Mouse (Mus musculus) heart, postnatal 4 days (tissue): ENCODE results near the gene Rbfox1. TPM values are rescaled to one million over a fixed set of nuclear protein-coding genes. Genes with fewer than 3 reads are reported as not detected.

Experiments
- DNase-seq: peaks from one replicate; pipeline ENCODE4 v3.0.0; 2021
- total RNA-seq, 2 experiments: library from RNA; stranded (reverse); gene quantifications; 2 replicates each; pipeline ENCODE4 v1.2.3; 2021

The Rbfox1 gene
- total RNA-seq, 2 experiments from 2014 or later = 22.3 to 24.5 TPM

- peak; percentile 12 for DNase-seq
Measured at GRCm38 (mm10) chr16:7040691-7041090, 1155.5 kb downstream of the Rbfox1 start.

DNA sequence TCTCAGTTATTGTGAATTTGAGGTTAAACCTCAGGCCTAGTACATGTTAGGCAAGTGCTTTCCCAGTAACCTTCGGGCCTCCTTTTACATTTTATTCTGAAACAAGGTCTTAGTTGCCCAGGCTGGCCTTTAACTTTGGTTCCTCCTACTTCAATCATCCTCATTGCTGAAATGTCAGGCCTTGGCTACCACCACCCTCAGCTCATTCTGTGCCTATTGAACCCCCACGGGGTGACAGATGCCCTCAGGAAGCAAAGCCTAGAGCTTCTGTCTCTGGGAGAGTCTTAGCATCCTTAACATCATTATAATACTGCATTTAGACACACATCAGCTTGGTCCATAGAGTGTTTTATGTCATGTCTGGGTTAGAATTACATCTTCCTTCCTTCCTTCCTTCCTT lies 1162.3 kb downstream of the Rbfox1 start:
- DNase-seq = no peak

DNA sequence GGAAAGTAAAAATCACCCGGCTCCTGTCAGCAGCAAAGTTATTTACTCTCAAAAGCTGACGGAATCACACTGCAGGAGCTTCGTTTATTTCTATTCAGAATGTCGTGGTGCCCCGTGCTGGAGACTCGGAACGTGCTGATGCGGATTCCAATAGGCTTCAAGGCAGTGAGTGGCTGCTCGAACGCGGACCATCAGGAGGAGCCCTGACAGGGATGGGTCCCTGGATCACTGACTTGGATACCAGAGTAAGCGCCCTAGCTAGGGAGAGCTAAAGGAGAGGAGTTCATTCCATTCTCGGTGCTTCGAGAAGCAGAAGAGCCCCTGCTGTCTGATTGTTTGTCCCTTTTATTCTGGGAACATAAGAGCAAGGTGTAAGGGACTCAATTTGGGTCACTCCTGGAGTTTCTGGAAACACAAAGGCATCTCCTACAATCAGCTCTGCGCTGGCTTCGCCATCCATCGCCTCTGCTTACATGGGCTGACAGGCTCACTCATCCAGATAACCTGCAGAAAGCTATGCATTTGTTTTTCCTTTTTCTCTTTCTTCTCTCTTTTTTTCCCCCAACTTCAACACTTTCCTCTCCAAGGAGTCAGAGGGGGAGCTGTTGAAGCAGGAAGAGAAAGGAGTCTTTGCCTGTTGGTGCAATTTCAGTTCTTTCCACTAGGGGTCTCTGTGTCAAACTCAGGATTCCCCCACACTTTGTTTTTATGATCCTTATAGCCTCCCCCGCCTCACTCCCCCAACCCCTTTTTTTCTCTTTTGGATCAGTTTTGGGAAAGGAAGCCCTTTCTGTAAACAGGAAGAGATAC lies 1164.2 kb downstream of the Rbfox1 start:
- DNase-seq = peak; percentile 56

DNA sequence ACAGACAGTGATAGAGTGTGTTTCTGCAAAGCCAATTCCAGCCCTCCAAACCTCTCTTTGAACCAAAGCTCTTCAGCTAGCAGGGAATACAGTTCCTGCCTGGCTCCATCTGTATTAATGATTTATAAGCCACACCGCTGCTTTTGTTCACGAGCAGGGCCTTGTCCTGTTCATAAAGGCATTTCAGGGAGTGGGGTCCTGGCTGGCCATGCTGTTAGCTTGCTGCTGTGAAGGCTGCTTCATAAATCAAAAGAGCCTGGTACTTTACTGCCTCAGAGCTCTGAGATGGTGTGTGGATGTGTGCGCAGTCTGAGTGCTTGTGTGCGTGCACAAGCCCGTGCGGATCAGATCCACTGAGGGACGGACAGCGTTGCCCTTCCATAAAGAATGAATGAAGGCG lies 1165.8 kb downstream of the Rbfox1 start:
- no peak for DNase-seq

DNA sequence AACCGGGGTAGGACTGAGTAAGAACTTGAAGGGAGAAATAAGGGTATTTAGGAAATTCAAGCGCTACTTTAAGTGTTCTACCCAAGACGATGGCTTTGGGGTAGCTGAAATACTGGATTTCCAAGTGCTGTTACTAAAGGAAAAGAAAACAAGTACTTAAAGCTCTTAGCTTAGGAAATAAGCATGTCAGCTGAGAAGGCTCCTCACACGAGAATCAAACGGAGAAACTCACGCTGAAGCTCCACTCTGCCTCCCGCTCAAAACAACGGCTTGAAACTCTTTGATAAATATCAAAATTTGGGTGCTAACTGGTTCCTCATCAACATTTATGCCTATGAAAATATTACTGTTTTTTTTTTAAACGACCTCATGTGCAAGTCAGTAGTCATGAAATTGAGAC lies 1166.8 kb downstream of the Rbfox1 start:
- no peak for DNase-seq

- DNase-seq = no peak
Measured at GRCm38 (mm10) chr16:7052408-7052807, 1167.3 kb downstream of the Rbfox1 start.

GRCm38 (mm10) chr16:7057789-7058188 lies 1172.6 kb downstream of the Rbfox1 start:
- DNase-seq = peak; percentile 17

DNA sequence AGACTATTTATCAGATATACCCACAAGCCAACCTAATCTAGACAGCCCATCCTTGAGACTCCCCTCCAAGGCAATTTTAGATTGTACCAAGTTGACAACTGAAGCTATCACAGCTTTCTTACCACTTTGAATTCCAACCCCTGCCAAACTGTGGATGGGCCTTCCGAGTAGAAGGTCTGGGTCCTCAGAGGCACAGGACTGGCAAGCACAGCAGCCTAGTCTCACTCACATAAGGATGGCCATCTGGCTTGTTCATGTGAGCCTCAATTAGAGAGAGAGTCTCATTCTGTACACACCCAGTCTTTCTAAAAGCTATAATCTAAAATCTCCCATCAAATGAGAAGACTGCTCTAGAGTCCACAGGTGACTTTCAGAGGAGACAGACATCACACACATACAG lies 1173.4 kb downstream of the Rbfox1 start:
- DNase-seq = no peak

- no peak for DNase-seq
Measured at GRCm38 (mm10) chr16:7059596-7059995, 1174.4 kb downstream of the Rbfox1 start.

DNA sequence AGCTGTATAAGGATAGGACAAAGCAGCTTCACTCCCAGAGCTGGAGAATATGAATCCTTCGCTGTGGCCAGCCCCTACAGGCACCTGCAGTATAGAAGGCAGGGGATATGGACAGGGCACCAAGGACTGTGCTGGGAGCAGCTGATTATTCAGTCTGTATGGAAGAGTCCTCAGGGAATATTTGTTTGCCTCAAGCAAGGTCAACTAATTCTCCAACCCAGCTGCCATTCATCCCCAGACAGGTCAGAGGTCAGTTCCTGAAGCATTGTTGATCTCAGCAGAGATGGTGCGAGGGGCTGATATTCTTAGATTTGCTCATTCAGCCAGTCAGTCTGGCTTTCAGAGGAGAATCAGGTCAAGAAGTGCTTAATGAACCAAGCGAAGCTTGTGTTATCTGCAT lies 1175.7 kb downstream of the Rbfox1 start:
- DNase-seq = no peak

DNA sequence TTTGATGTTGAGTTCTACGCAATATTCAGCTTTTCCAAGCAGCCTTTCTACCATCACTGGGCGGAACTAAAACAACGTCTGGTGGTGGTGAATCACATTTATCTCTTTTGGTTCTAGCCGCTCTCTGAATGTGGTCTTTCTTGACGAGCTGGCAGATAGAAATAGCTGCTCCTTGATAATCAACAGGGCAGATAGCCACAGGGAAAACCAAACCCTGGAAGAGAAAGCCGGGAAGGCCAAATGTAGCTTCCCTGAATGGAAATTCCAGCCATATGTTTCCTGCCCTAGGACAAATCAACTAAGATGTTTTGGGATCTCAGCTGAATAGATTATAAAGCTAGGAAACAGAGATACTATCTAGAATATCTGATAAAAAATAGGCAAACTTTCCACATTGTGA lies 1177.4 kb downstream of the Rbfox1 start:
- no peak for DNase-seq

DNA sequence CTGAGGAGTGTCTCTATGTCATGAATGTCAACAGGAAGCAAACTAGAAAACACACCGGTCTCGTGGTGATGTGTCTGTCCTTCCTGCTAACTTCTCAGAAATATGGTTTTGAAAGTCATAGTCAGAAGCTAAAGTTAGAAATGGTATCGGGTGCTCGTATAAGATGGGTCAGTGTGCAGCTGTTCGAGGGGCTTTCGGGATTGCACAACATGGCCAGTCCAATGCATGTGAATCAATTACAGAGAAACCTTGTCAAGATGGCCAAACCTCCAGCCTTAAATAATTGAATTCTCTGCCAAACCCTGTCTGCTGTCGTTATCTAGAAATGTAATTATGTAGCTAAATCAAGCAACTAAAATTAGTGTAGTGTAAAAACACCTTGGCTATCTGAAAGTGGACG lies 1182.0 kb downstream of the Rbfox1 start:
- DNase-seq = no peak

DNA sequence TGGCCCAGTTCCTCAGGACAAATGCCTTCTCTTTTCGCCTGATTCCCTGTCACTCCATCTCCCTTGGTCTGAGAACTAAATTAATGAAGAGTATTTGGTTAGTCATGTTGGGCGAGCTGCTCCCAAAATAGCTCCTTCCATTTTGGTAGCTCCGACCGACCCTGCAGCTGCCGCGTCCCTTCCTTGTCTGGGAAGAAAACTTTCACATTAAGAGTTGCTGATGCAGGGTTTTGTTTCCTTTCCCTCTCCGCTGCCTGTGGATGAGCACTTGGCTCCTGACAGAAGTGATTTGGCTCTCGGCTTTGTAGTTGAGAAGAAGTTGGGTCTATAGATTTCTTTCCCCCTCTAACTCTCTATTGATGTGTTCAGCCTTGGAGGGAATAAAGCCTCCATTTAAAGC lies 1184.4 kb downstream of the Rbfox1 start:
- peak; percentile 45 for DNase-seq

DNA sequence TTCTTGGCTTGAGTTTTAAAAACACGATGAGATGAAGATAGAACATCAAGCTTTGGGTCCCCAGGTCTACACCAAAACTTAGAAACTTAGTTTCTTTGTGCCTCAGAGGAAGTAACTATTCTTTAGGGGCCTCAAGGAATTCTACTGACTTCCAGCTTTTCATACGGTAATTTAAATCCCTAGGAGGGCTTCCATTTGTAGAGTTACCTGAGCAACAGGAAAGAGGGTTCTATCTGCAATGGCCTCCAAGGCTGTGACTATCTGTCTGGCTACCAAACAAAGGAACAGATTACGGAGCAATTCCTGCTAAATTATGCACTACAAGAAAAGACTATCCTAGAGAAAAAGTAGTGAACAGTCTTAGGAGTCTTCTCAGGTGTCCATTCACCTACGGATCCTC lies 1189.6 kb downstream of the Rbfox1 start:
- DNase-seq = no peak

- DNase-seq = no peak
Measured at GRCm38 (mm10) chr16:7075749-7076148, 1190.6 kb downstream of the Rbfox1 start.

- DNase-seq = no peak
Measured at GRCm38 (mm10) chr16:7076305-7076704, 1191.2 kb downstream of the Rbfox1 start.

GRCm38 (mm10) chr16:7076707-7077106 lies 1191.6 kb downstream of the Rbfox1 start:
- DNase-seq = no peak

DNA sequence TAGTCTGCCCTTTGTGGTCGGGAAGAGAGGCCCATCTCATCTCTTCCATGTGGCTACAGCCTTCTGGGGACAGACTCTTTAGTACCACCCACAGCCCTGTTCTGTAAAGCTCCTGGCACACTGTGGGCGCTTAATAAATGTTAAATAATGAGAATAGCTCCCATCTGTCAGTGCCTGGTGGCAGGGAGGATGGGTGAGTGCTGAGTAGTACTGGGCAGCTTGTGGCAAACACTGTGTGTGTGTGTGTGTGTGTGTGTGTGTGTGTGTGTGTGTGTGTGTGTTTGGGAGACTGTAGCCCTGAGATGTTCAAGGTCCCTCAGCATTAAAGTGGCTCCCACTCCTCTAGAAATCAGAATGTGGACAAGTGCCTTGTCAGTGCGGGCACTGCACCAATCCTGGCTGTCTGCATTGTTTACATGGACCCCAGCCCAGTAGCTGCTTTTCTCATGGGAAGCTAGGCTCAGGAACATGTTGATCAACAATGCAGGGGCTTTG lies 1196.0 kb downstream of the Rbfox1 start:
- DNase-seq = no peak

DNA sequence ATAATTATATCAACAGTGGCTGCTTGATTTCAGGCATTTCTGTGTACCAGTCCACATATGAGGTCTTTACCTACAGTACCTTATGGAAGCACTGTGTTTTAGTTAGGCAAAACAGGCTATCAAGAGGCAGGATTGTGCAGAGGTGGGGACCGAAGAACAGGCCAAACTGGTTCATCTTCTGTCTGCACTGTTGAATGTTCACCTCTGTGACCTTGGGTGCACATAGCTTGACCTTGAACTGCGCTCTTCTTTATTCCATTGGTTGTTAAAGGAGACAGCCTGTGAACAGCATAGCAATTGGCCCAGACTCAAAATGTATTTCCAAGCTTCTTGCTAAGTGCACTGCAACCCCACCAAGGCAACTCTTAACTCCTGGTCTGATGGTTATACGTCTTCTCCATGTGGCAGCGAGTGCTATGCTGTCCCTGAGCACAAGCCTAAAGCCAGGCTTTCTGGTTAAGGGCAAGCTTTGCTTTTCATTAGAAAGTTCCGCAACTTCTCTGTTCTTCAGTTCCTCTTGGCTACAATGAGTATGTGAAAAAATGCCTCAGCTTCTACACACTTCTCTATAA lies 1196.6 kb downstream of the Rbfox1 start:
- DNase-seq = no peak

- no peak for DNase-seq
Measured at GRCm38 (mm10) chr16:7083937-7084336, 1198.8 kb downstream of the Rbfox1 start.

DNA sequence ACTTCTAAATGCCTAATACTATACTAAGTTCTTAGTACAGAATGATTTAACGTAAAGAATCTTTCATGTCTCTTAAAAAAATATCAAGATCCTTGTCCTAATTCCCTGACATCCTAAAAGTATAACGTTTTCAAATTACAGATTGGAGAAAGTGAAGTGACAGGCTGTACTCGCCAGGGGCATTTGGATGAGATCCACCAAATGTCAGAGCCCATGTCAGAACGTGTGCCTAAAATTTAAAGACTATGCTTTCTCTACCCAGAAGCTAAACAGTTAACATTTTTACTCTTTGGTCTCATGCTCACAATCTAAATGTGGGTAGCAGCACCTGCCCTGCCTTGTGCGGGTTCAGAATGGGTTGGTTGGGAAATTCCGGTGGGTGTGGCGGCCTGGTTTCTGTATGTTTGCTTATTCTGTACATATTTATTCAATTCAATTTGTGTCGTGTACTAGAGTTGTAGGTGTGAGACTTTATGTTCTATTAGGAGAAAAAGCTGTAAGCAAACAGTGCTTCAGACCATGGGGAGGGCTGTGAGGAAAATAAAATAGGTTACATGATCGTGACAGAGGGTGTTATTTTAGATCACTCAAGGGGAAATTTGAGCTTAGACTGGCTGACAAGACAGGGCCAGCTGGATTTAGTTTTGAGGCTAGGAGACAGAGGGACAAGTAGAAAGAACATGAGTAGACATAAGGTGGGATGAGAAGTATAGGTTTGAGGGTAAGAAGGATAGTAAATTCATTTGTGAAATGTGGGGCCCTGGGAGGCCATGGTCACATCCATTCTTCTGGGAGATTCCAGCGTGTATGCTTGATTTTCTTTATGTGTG lies 1203.7 kb downstream of the Rbfox1 start:
- no peak for DNase-seq

GRCm38 (mm10) chr16:7089475-7089874 lies 1204.3 kb downstream of the Rbfox1 start:
- peak; percentile 34 for DNase-seq

DNA sequence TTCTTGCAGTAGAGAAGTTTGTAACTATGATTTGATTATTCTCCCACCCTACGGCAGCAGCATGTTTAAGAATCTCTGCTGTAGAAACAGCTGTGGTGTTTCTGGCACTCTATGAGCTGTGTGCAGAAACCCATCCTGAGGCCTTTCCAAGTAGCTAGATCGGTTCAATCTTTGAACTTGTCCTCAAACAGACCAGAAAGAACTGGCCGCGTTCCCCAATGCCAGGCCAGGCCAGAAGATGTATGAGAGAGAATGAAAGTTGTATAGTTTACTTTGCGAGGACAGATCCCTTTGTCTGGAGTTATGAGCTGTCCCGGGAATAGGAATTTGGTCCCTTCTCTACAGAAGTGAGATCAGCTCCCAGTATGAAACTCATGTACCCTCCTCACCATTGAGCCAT lies 1205.0 kb downstream of the Rbfox1 start:
- no peak for DNase-seq
